Mouse (Mus musculus) heart, postnatal 4 days (tissue): ENCODE results near the gene Gucy2d. TPM values are rescaled to one million over a fixed set of nuclear protein-coding genes. Genes with fewer than 3 reads are reported as not detected.

ENCODE experiments used
- DNase-seq: peaks from one replicate; pipeline ENCODE4 v3.0.0; 2021
- total RNA-seq, 2 experiments: library from RNA; stranded (reverse); gene quantifications; 2 replicates each; pipeline ENCODE4 v1.2.3; 2021

Gene Gucy2d
- total RNA-seq, 2 experiments from 2014 or later = not detected

DNA sequence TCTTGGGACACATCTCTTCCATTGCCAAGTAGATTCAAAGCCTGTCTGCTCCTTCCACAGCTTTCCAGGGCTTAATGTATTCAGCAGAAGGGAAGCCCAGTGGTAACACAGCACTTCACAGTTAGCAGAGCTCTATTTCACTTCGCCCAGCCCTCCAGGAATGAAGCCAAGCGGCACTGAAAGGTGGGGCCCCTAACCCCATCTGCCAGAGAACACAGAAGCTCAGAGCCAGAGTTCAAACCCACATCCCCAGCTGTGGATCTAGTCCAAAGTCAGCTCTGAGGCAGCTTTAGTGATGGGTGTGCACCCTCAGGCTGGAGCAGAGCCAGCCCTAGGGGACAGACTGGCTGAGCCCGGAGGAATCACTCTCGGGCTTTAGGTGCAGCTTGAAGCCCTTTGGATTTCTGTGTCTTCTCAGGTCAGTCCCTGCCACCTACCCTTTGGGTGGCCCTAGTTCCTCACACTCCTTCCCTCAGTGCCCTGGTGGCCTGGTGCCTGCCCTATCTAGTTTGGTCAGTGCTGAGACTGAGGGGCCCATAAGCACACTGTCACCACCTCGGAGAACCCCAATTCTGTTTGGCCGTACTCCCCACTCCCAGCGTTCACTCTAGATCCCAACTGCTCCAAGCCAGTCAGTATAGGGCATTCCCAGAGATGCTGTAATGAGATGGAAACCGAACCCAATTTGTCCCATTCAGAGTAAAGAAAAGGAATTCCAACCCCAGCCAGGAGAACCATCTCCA is 83.0 kb downstream of the Gucy2d start:
- peak; percentile 63 for DNase-seq

DNA sequence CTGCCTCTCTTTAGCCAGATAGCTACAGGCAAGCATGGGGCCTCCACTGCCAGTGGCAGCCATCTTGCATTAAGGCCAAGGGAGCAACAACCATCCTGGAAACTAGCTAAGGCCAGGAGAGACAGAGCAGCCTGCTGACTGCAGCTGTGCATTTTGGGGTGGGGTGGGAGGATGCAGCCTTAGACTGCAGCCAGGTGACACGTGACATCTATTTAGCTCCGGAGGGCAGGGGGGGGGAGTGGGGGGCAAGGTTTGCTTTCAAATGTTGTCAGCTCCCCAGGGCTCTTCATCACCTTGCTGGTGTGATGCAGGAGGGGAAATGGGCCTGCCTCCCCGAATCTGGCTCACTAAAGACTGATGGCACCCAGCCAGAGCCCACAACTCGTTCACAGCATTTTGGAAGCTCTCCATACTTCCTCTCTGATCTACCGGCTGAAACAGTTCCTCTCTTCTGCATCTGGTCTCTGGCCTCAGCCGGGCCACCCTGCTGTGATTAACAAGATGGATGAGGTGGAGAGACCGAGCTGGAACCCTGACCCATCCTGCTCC is 83.7 kb downstream of the Gucy2d start:
- peak; percentile 67 for DNase-seq

GRCm38 (mm10) chr7:98524401-98524800 is 84.2 kb downstream of the Gucy2d start:
- DNase-seq = no peak

DNA sequence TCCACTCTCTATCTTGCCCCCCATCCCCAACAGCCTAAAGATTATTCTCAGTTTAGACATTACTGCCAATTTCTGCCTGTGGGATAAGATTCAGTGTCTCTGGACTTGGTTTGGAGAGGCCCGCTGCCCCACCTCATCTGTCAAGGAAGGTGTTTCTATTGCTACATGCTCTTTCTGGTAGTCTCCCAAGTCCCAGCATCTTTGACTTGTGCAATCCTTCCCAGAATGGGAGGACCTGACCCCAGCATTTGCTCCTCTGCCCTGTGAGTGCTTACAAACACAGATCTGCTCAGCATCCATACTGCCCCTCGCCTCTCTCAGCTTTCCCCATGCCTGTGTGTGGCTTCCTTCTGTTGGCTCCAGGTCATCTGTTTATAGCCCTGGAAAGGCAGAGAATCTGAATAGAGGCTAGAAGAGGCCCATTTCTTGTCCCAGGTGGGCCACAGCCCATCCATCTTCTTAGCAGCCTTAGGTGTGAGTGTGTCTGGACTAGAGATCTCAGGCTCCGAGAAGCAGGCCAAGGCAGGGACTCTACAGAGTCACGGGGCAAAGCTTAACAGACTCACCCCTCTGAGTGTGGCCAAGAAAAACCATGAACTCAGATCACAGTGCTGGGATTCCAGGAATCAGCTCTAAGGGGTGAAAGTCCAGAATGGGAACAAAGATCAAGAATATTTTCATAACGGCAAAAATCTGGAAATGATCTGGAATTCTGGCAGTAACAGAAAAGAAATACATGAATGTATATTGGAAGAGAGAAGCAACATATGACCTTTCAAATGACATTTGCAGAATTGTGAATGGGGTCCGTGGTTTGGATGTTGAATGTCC is 84.9 kb downstream of the Gucy2d start:
- DNase-seq = no peak

Other genes with a start within 250 kb of the Gucy2d start
- gene B3gnt6, start 240.9 kb upstream of the Gucy2d start, total RNA-seq = not detected
- 10 to 100 TPM; 18.0 to 22.0 TPM for gene Acer3, start 119.2 kb upstream of the Gucy2d start, total RNA-seq
- 1 to 10 TPM; 8.7 to 9.2 TPM for gene Tsku, start 79.1 kb upstream of the Gucy2d start, total RNA-seq
- 10 to 100 TPM; 17.3 to 18.6 TPM for gene Lrrc32, start 48.9 kb downstream of the Gucy2d start, total RNA-seq
- gene Emsy, start 216.4 kb downstream of the Gucy2d start, total RNA-seq = 10 to 100 TPM; 34.2 to 35.8 TPM